Mouse (Mus musculus) megakaryocyte, embryonic 14.5 days (primary cell): ENCODE data around the gene L3mbtl4.

ENCODE experiments used
- FLI1 ChIP-seq: IDR thresholded peaks from 2 replicates; pipeline ENCODE4 v1.6.1; 2012; ENCODE audit warnings: low read length, inconsistent platforms, mixed read lengths
- GATA1 ChIP-seq: IDR thresholded peaks from 3 replicates; pipeline ENCODE4 v1.6.1; 2012; ENCODE audit warnings: mixed read lengths, low read length, inconsistent platforms, borderline replicate concordance

GRCm38 (mm10) chr17:68371101-68371500, 97.5 kb downstream of the L3mbtl4 start:
- TF ChIP-seq GATA1 = no peak
- TF ChIP-seq FLI1 = no peak
